In genomic region chr2:137413432-137413831, GRCm38 (mm10) we compare ENCODE assay signal across 19 mouse cellular contexts.
DNase-seq lines count a peak whose midpoint lies in the region; ATAC-seq and TF ChIP-seq lines count a peak whose summit lies in the region.
"Had no signal": no experiment of that assay in that cellular context is flagged by ENCODE, and none has a peak within 500 bp of the region (broad histone marks: within the 10 kb centered on the region; RNA-seq: fewer than 3 reads in every experiment).

No protein-coding gene starts in this region.

- no peak overlapping the region for H3K9ac ChIP-seq in heart, embryonic 13.5 days
- no peak overlapping the region for H3K9ac ChIP-seq in forebrain, postnatal 0 days
- H3K9ac ChIP-seq in hindbrain, embryonic 14.5 days, result no peak overlapping the region
- H3K9ac ChIP-seq: embryonic facial prominence, embryonic 13.5 days; forebrain, embryonic 13.5 days; limb, embryonic 12.5 days; liver, embryonic 15.5 days; midbrain, embryonic 12.5 days had no signal

- WGBS in heart, embryonic 13.5 days, result 35% methylated on average over 3 of the region's 3 CpGs
- WGBS in forebrain, postnatal 0 days, result 85% methylated on average over 3 of the region's 3 CpGs
- WGBS in hindbrain, embryonic 14.5 days, result 89% methylated on average over 3 of the region's 3 CpGs

- no peak for DNase-seq in heart, adult 11 months
- peak; percentile 10 to 20 for DNase-seq in urinary bladder, postnatal 36 days (ENCODE audit: low spot score in 2 of 2)
- no peak for DNase-seq in urinary bladder, postnatal 4 days (ENCODE audit: low spot score in 2 of 2)
- DNase-seq in lung, postnatal 10 days, result peak; percentile 30
- no peak for DNase-seq in adrenal gland, postnatal 14 days
- no peak for DNase-seq in forebrain, postnatal 0 days
- DNase-seq in hindbrain, embryonic 14.5 days (ENCODE audit: low spot score), result no peak
- DNase-seq: B cell, adult 2 months; cerebellum, adult 11 months; thymus, postnatal 25 days had no signal

- no peak overlapping the region for H3K4me3 ChIP-seq in heart, embryonic 13.5 days
- no peak overlapping the region for H3K4me3 ChIP-seq in forebrain, postnatal 0 days (ENCODE audit: low read depth, low read length)
- H3K4me3 ChIP-seq in hindbrain, embryonic 14.5 days (replicated peaks; ENCODE audit: low read length), result no peak overlapping the region
- H3K4me3 ChIP-seq: embryonic facial prominence, embryonic 13.5 days; forebrain, embryonic 13.5 days; left cerebral cortex, adult 2 months; limb, embryonic 12.5 days; liver, embryonic 15.5 days; midbrain, embryonic 12.5 days had no signal

- H3K4me1 ChIP-seq in heart, embryonic 13.5 days, result peaks cover 17% of the 10 kb centered on the region
- H3K4me1 ChIP-seq in forebrain, postnatal 0 days (ENCODE audit: insufficient read depth), result no peaks in the 10 kb centered on the region
- no peaks in the 10 kb centered on the region for H3K4me1 ChIP-seq in hindbrain, embryonic 14.5 days (replicated peaks; ENCODE audit: control insufficient read depth, insufficient read depth, low read length)
- H3K4me1 ChIP-seq: embryonic facial prominence, embryonic 13.5 days; forebrain, embryonic 13.5 days; limb, embryonic 12.5 days; liver, embryonic 15.5 days; midbrain, embryonic 12.5 days had no signal

- H3K9me3 ChIP-seq in heart, embryonic 13.5 days, result no peaks in the 10 kb centered on the region
- H3K9me3 ChIP-seq in forebrain, postnatal 0 days (ENCODE audit: low read length), result no peaks in the 10 kb centered on the region
- no peaks in the 10 kb centered on the region for H3K9me3 ChIP-seq in hindbrain, embryonic 14.5 days (ENCODE audit: control insufficient read depth, low read length)
- H3K9me3 ChIP-seq: embryonic facial prominence, embryonic 13.5 days; forebrain, embryonic 13.5 days; limb, embryonic 12.5 days; liver, embryonic 15.5 days; midbrain, embryonic 12.5 days had no signal

- 0 out of 2 replicates have a peak overlapping the region, but pooled peaks have one; percentile 1 for H3K27ac ChIP-seq in heart, embryonic 13.5 days (replicated peaks)
- H3K27ac ChIP-seq in forebrain, postnatal 0 days (ENCODE audit: low read depth, low read length), result no peak overlapping the region
- H3K27ac ChIP-seq in hindbrain, embryonic 14.5 days, result no peak overlapping the region
- H3K27ac ChIP-seq: embryonic facial prominence, embryonic 13.5 days; forebrain, embryonic 13.5 days; left cerebral cortex, adult 2 months; limb, embryonic 12.5 days; liver, embryonic 15.5 days; midbrain, embryonic 12.5 days had no signal

- ATAC-seq in heart, embryonic 13.5 days (ENCODE audit: extremely low read depth, insufficient number of reproducible peaks, low FRiP score, low TSS enrichment), result no peak
- no peak for ATAC-seq in forebrain, postnatal 0 days
- ATAC-seq in hindbrain, embryonic 14.5 days (ENCODE audit: low FRiP score), result no peak
- ATAC-seq: activated CD4-positive, CD25-positive, alpha-beta regulatory T cell, adult 4 months; forebrain, embryonic 13.5 days; hindbrain, embryonic 16.5 days had no signal

- H3K27me3 ChIP-seq in heart, embryonic 13.5 days (replicated peaks), result no peaks in the 10 kb centered on the region
- H3K27me3 ChIP-seq in forebrain, postnatal 0 days (ENCODE audit: insufficient read depth, low read length), result no peaks in the 10 kb centered on the region
- no peaks in the 10 kb centered on the region for H3K27me3 ChIP-seq in hindbrain, embryonic 14.5 days (ENCODE audit: control insufficient read depth, insufficient read depth, low read length)
- H3K27me3 ChIP-seq: embryonic facial prominence, embryonic 13.5 days; forebrain, embryonic 13.5 days; limb, embryonic 12.5 days; liver, embryonic 15.5 days; midbrain, embryonic 12.5 days had no signal

- no peak overlapping the region for H3K4me2 ChIP-seq in heart, embryonic 13.5 days
- no peak overlapping the region for H3K4me2 ChIP-seq in forebrain, postnatal 0 days (ENCODE audit: low read depth)
- no peak overlapping the region for H3K4me2 ChIP-seq in hindbrain, embryonic 14.5 days (replicated peaks)
- H3K4me2 ChIP-seq: embryonic facial prominence, embryonic 13.5 days; forebrain, embryonic 13.5 days; limb, embryonic 12.5 days; liver, embryonic 15.5 days; midbrain, embryonic 12.5 days had no signal

- no peaks in the 10 kb centered on the region for H3K36me3 ChIP-seq in heart, embryonic 13.5 days
- no peaks in the 10 kb centered on the region for H3K36me3 ChIP-seq in forebrain, postnatal 0 days (ENCODE audit: insufficient read depth)
- H3K36me3 ChIP-seq in hindbrain, embryonic 14.5 days (replicated peaks; ENCODE audit: control insufficient read depth, insufficient read depth), result no peaks in the 10 kb centered on the region
- H3K36me3 ChIP-seq: embryonic facial prominence, embryonic 13.5 days; limb, embryonic 12.5 days; liver, embryonic 15.5 days; midbrain, embryonic 12.5 days had no signal

- no peak for TF ChIP-seq CTCF in forebrain, postnatal 0 days (IDR thresholded peaks at IDR 0.05; ENCODE audit: low read depth)

Comparison
In these comparisons a context has a peak if more than half of its experiments do, and no peak if none do; other contexts are left out.
1. DNase-seq: peak in urinary bladder, postnatal 36 days (2 of 2) and lung, postnatal 10 days (single experiment); none in heart, adult 11 months (single experiment), urinary bladder, postnatal 4 days (0 of 2), adrenal gland, postnatal 14 days (single experiment), forebrain, postnatal 0 days (single experiment) and hindbrain, embryonic 14.5 days (single experiment).